Mouse (Mus musculus) MEL (cell line): ENCODE measurements at regions not wholly inside any gene's neighbourhood (a gene's known extent, or its start where the extent isn't known, plus 50 kb on each side); places are given as distances from the start of the nearest gene placed in this dataset.

Experiments used
- DNase-seq: peaks from one replicate; pipeline ENCODE4 v3.0.0; 2011; ENCODE audit warnings: low read depth, low spot score
- H3K27ac ChIP-seq: 2 replicates; pipeline ENCODE4 v1.5.1; 2012; ENCODE audit warnings: low read depth, mild to moderate bottlenecking, control low read depth, low read length, moderate library complexity; ENCODE audit not compliant: control insufficient read depth
- H3K27me3 ChIP-seq, 2 experiments: fragments of 150-350 bp in 1 of 2; sonication (generic) in 1 of 2; 2 replicates each; pipeline ENCODE4 v1.6.1; 2012; ENCODE audit warnings: low read length in 2 of 2, mild to moderate bottlenecking in 2 of 2, improper control_type of control experiment in 1 of 2, moderate library complexity in 1 of 2; ENCODE audit not compliant: insufficient read depth in 2 of 2, control insufficient read depth in 1 of 2
- H3K36me3 ChIP-seq, 2 experiments: 2 replicates each; pipeline ENCODE4 v1.6.1; 2012 to 2014; ENCODE audit warnings: low read length in 2 of 2, improper control_type of control experiment in 1 of 2, inconsistent platforms in 1 of 2, mild to moderate bottlenecking in 1 of 2; ENCODE audit not compliant: insufficient read depth in 2 of 2, control insufficient read depth in 1 of 2
- H3K4me1 ChIP-seq, 2 experiments: fragments of 150-350 bp in 1 of 2; sonication (generic) in 1 of 2; 2 replicates each; pipeline ENCODE4 v1.6.1; 2012; ENCODE audit warnings: low read length in 2 of 2, improper control_type of control experiment in 1 of 2, mild to moderate bottlenecking in 1 of 2; ENCODE audit not compliant: insufficient read depth in 2 of 2, control insufficient read depth in 1 of 2
- H3K4me3 ChIP-seq, 2 experiments: fragments of 150-350 bp in 1 of 2; sonication (generic) in 1 of 2; 2 replicates each; pipeline ENCODE4 v1.5.1; 2012; ENCODE audit warnings: low read depth in 2 of 2, low read length in 2 of 2, mild to moderate bottlenecking in 2 of 2, moderate library complexity in 2 of 2, control low read depth in 1 of 2, improper control_type of control experiment in 1 of 2; ENCODE audit not compliant: control insufficient read depth in 1 of 2, insufficient read depth in 1 of 2
- H3K79me2 ChIP-seq: 2 replicates; pipeline ENCODE4 v1.6.1; 2012; ENCODE audit warnings: mild to moderate bottlenecking, low read length, moderate library complexity; ENCODE audit not compliant: control insufficient read depth, poor library complexity, insufficient read depth
- H3K9ac ChIP-seq: 2 replicates; pipeline ENCODE4 v1.6.1; 2012; ENCODE audit warnings: low read depth, mild to moderate bottlenecking, control low read depth, low read length, moderate library complexity; ENCODE audit not compliant: control insufficient read depth, poor library complexity, severe bottlenecking
- H3K9me3 ChIP-seq: fragments of 150-350 bp; sonication (generic); replicated peaks from 2 replicates; pipeline ENCODE4 v1.6.1; 2012; ENCODE audit warnings: mild to moderate bottlenecking, low read length, improper control_type of control experiment, moderate library complexity; ENCODE audit not compliant: insufficient read depth
- CTCF ChIP-seq, 3 experiments: IDR thresholded peaks in 2 of 3; conservative IDR thresholded peaks in 1 of 3; 2 replicates each; pipeline ENCODE4 v1.5.1; 2011 to 2012; ENCODE audit warnings: low read length in 3 of 3, low read depth in 2 of 3, mild to moderate bottlenecking in 2 of 3, improper control_type of control experiment in 1 of 3, inconsistent platforms in 1 of 3, mixed read lengths in 1 of 3, moderate library complexity in 1 of 3; ENCODE audit not compliant: control insufficient read depth in 1 of 3, insufficient read depth in 1 of 3, poor library complexity in 1 of 3, severe bottlenecking in 1 of 3
- ELF1 ChIP-seq: IDR thresholded peaks from 2 replicates; pipeline ENCODE4 v1.6.1; 2014; ENCODE audit warnings: low read depth, mild to moderate bottlenecking, inconsistent platforms, low read length, improper control_type of control experiment, moderate library complexity
- EP300 ChIP-seq, 2 experiments: IDR thresholded peaks; 2 replicates each; pipeline ENCODE4 v1.6.1; 2011; ENCODE audit warnings: improper control_type of control experiment in 2 of 2, low read length in 2 of 2, low read depth in 1 of 2, mild to moderate bottlenecking in 1 of 2
- HCFC1 ChIP-seq: IDR thresholded peaks from 2 replicates; pipeline ENCODE4 v1.6.1; 2012; ENCODE audit warnings: low read depth, mild to moderate bottlenecking, inconsistent platforms, low read length, improper control_type of control experiment, moderate library complexity
- MAFK ChIP-seq: IDR thresholded peaks from 2 replicates; pipeline ENCODE4 v1.6.1; 2011; ENCODE audit warnings: low read depth, mild to moderate bottlenecking, low read length, improper control_type of control experiment, borderline replicate concordance
- MXI1 ChIP-seq: IDR thresholded peaks from 2 replicates; pipeline ENCODE4 v1.6.1; 2011; ENCODE audit warnings: mild to moderate bottlenecking, low read depth, low read length, improper control_type of control experiment
- POLR2AphosphoS2 ChIP-seq: IDR thresholded peaks from 2 replicates; pipeline ENCODE4 v1.6.1; 2011; ENCODE audit warnings: low read length, improper control_type of control experiment
- RCOR1 ChIP-seq: IDR thresholded peaks from 2 replicates; pipeline ENCODE4 v1.6.1; 2012; ENCODE audit warnings: low read depth, mild to moderate bottlenecking, inconsistent platforms, low read length, improper control_type of control experiment
- SMC3 ChIP-seq: IDR thresholded peaks from 2 replicates; pipeline ENCODE4 v1.6.1; 2011; ENCODE audit warnings: low read depth, low read length, improper control_type of control experiment
- TBP ChIP-seq: IDR thresholded peaks from 2 replicates; pipeline ENCODE4 v1.8.0; 2011; ENCODE audit warnings: low read depth, low read length, improper control_type of control experiment
- ZMIZ1 ChIP-seq: IDR thresholded peaks from 2 replicates; pipeline ENCODE4 v1.6.1; 2012; ENCODE audit warnings: low read depth, mild to moderate bottlenecking, inconsistent platforms, low read length, improper control_type of control experiment, moderate library complexity
- ZNF384 ChIP-seq: IDR thresholded peaks from 2 replicates; pipeline ENCODE4 v1.6.1; 2012; ENCODE audit warnings: low read depth, mild to moderate bottlenecking, inconsistent platforms, low read length, improper control_type of control experiment

DNA sequence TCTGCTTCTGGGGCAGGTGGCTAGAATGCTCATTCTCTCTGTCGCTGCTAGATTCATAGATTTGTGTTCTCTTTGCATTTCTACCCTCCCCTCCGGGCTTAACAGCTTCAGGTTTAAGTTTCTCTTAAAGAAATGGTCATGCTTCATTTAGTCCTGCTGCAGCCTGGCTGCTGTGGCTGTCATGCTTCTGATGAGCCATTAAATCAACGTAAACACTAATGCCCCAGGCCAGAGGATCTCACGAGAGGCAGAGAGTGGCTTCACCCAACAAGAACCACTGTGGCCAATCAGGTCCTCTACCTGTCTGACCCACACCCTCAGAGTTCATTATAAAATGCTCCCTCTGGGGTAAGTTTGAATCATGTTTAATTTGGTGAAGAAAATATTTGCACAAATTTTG is 173.0 kb upstream of the Zbtb20 start:
- Histone ChIP-seq H3K9ac (no peak overlapping the region), H3K9me3 (no peaks in the 10 kb centered on the region), H3K27ac (no peak overlapping the region), H3K4me3 (no peak overlapping the region), H3K4me1 (no peaks in the 10 kb centered on the region), H3K79me2 (no peaks in the 10 kb centered on the region), H3K36me3 (no peaks in the 10 kb centered on the region), H3K27me3 (no peaks in the 10 kb centered on the region)
- TF ChIP-seq POLR2AphosphoS2: no peak
- no peak for TF ChIP-seq RCOR1
- no peak for TF ChIP-seq HCFC1
- TF ChIP-seq MXI1: no peak
- no peak for DNase-seq

DNA sequence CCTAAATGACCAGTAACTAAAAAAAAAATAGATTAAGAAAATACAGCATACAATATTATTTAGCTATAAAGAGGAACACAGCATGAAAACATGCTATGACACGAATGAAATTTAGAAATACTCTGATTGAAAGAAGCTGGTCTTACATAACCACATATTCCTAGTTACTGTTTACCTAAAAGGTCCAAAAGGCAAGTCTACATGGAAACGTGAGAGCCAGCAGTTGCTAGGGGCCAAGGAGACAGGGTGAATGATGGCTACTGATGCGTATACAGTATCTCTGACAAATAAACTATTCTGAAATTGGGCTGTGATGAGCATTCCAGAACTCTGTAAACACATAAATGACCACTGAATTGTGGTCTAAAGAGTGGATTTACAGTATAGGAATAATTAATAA is 194.5 kb upstream of the Zbtb20 start:
- Histone ChIP-seq H3K9ac (no peak overlapping the region), H3K79me2 (no peaks in the 10 kb centered on the region), H3K4me3 (no peak overlapping the region), H3K27ac (no peak overlapping the region), H3K36me3 (no peaks in the 10 kb centered on the region), H3K27me3 (no peaks in the 10 kb centered on the region), H3K9me3 (no peaks in the 10 kb centered on the region), H3K4me1 (no peaks in the 10 kb centered on the region)
- TF ChIP-seq HCFC1: no peak
- no peak for TF ChIP-seq SMC3
- TF ChIP-seq TBP: no peak
- TF ChIP-seq ZNF384: no peak
- TF ChIP-seq CTCF (IDR thresholded peaks at IDR 0.05 in 2 of 3, conservative IDR thresholded peaks at IDR 0.05 in 1 of 3; ENCODE audit: control insufficient read depth in 1 of 3, insufficient read depth in 1 of 3, low read depth in 2 of 3, low read length in 3 of 3, poor library complexity in 1 of 3, severe bottlenecking in 1 of 3): no peak
- no peak for TF ChIP-seq MAFK
- TF ChIP-seq EP300 (IDR thresholded peaks at IDR 0.05; ENCODE audit: low read depth in 1 of 2, low read length in 2 of 2): no peak
- no peak for DNase-seq

DNA sequence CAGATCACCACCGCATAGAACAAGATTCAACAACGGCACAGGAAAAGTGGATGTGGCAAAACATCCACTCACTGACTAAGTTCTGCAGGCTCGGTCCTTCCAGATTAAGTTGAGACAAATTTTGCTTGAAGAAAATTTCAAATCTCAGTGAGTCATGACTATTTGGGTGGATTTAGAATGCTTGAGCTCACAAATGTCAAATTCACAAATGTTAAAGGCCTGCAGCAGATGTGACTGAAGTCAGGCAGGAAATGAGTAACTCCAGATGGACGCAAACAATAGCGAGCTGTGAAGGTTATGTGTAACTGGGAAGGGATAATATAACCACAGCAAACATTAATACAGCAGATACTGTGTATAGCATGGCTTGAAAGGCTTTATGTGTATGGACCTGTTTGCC is 198.5 kb upstream of the Zbtb20 start:
- Histone ChIP-seq H3K27ac (no peak overlapping the region), H3K27me3 (no peaks in the 10 kb centered on the region), H3K4me3 (no peak overlapping the region), H3K79me2 (no peaks in the 10 kb centered on the region), H3K36me3 (no peaks in the 10 kb centered on the region), H3K9me3 (no peaks in the 10 kb centered on the region), H3K9ac (no peak overlapping the region), H3K4me1 (no peaks in the 10 kb centered on the region)
- TF ChIP-seq ELF1: no peak
- TF ChIP-seq ZMIZ1: no peak
- DNase-seq: no peak
